Mouse (Mus musculus) small intestine, adult 2 months (tissue): Measurements from ENCODE around the gene Arid5b. TPM values are rescaled to one million over a fixed set of nuclear protein-coding genes. Genes with fewer than 3 reads are reported as not detected.

Experiments
- H3K27ac ChIP-seq: fragments of 200-500 bp; 2 replicates; pipeline ENCODE4 v1.5.1; 2012; ENCODE audit warnings: low read depth, low read length, control low read depth, inconsistent platforms; ENCODE audit not compliant: insufficient read depth
- H3K27me3 ChIP-seq: fragments of 200-500 bp; 2 replicates; pipeline ENCODE4 v1.6.1; 2012; ENCODE audit warnings: mild to moderate bottlenecking, moderate library complexity, low read length, inconsistent platforms; ENCODE audit not compliant: control insufficient read depth, insufficient read depth
- H3K36me3 ChIP-seq: fragments of 200-500 bp; 2 replicates; pipeline ENCODE4 v1.6.1; 2012; ENCODE audit warnings: mild to moderate bottlenecking, low read length, control low read depth, inconsistent platforms; ENCODE audit not compliant: control insufficient read depth, insufficient read depth
- H3K4me1 ChIP-seq: fragments of 200-500 bp; 2 replicates; pipeline ENCODE4 v1.6.1; 2012; ENCODE audit warnings: low read length, inconsistent platforms, mixed read lengths; ENCODE audit not compliant: control insufficient read depth, insufficient read depth, insufficient read length
- H3K4me3 ChIP-seq: fragments of 200-500 bp; 2 replicates; pipeline ENCODE4 v1.5.1; 2012; ENCODE audit warnings: low read depth, mild to moderate bottlenecking, control low read depth, inconsistent platforms, low read length, moderate library complexity
- CTCF ChIP-seq: fragments of 200-500 bp; IDR thresholded peaks from 2 replicates; pipeline ENCODE4 v1.5.1; 2012; ENCODE audit warnings: low read depth, mild to moderate bottlenecking, control low read depth, inconsistent platforms, low read length, moderate library complexity, mixed read lengths; ENCODE audit not compliant: insufficient replicate concordance, insufficient read length; ENCODE audit errors: extremely low read depth
- POLR2A ChIP-seq: fragments of 200-500 bp; IDR thresholded peaks from 2 replicates; pipeline ENCODE4 v1.6.1; 2012; ENCODE audit warnings: low read depth, mild to moderate bottlenecking, control low read depth, inconsistent platforms, low read length, moderate library complexity
- WGBS: fragments of 180-500 bp; shearing (Covaris S2); methylation state at CpG from one replicate; pipeline ENCODE4 v1.1.7; 2018; 5-methylcytosine and 5-hydroxymethylcytosine counted together
- polyA plus RNA-seq: library from polyadenylated mRNA; depleted of rRNA; stranded (reverse); fragments of >200 nt; gene quantifications from 2 replicates; pipeline ENCODE4 v1.2.3, GENCODE M21; 2012

The Arid5b gene
- polyA plus RNA-seq, 1 experiment = 3.3 TPM

GRCm38 (mm10) chr10:68096395-68096794 is 182.1 kb downstream of the Arid5b start:
- Histone ChIP-seq H3K4me3 (no peak overlapping the region), H3K27me3 (no peaks in the 10 kb centered on the region), H3K27ac (no peak overlapping the region), H3K36me3 (peaks cover 48% of the 10 kb centered on the region), H3K4me1 (no peaks in the 10 kb centered on the region)
- no peak for TF ChIP-seq POLR2A
- TF ChIP-seq CTCF = no peak
- 94% methylated on average over 12 of the region's 12 CpGs for WGBS

DNA sequence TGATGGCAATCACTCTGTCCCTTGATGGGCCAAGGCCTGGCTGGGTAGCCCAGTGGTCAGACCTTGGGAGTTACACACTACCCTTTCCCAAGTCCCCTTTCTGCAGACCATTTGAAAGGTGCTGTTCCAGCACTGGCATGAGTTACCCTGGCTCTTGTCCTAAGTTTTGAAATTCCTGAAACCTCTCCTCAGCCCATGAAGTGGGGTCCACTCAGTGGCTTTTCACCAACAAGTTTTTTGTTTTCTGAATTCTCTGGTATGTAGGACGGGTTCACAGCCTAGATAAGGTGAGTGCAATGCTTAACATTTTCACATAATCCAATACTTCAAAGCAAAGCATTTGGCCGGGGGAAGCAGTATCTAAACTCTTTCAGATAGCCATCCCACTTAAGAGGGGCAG is 183.4 kb downstream of the Arid5b start:
- WGBS = 92% methylated on average over 2 of the region's 2 CpGs
- no peaks in the 10 kb centered on the region for H3K4me1 ChIP-seq
- no peaks in the 10 kb centered on the region for H3K27me3 ChIP-seq
- TF ChIP-seq POLR2A (no peak), CTCF (no peak)
- no peak overlapping the region for H3K4me3 ChIP-seq
- no peak overlapping the region for H3K27ac ChIP-seq
- peaks cover 39% of the 10 kb centered on the region for H3K36me3 ChIP-seq

- no peaks in the 10 kb centered on the region for H3K27me3 ChIP-seq
- peaks cover 32% of the 10 kb centered on the region for H3K36me3 ChIP-seq
- no peak overlapping the region for H3K4me3 ChIP-seq
- 72% methylated on average over 3 of the region's 3 CpGs for WGBS
- no peak for TF ChIP-seq CTCF
- TF ChIP-seq POLR2A = no peak
- H3K4me1 ChIP-seq = no peaks in the 10 kb centered on the region
- H3K27ac ChIP-seq = no peak overlapping the region
Measured at GRCm38 (mm10) chr10:68093496-68093895, 185.0 kb downstream of the Arid5b start.

GRCm38 (mm10) chr10:68091840-68092239 is 186.7 kb downstream of the Arid5b start:
- Histone ChIP-seq H3K27me3 (no peaks in the 10 kb centered on the region), H3K4me3 (no peak overlapping the region), H3K27ac (no peak overlapping the region), H3K4me1 (no peaks in the 10 kb centered on the region), H3K36me3 (peaks cover 16% of the 10 kb centered on the region)
- WGBS = 43% methylated on average over 4 of the region's 4 CpGs
- TF ChIP-seq CTCF = no peak
- no peak for TF ChIP-seq POLR2A

DNA sequence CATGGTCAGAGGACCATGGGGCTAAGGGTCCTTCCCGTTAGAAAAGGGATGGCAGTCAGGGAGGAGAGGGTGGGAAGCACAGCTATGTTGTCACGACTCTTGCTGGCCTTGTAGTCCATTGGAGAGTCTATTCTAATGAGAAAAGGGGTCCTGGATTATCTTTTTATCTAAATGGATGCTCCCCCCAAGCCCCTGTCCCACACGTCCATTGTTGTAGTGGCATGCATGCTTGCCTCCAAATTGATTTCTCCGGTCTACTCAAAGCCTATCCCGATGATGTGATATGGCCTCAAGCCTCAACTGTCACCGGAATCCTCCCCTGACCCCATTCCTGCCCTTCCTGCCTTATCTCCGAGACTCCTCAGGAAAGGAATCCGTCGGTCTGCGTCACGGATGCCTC is 187.5 kb downstream of the Arid5b start:
- 80% methylated on average over 11 of the region's 11 CpGs for WGBS
- no peak for TF ChIP-seq CTCF
- no peak for TF ChIP-seq POLR2A
- H3K36me3 ChIP-seq = peaks cover 8% of the 10 kb centered on the region
- no peaks in the 10 kb centered on the region for H3K27me3 ChIP-seq
- no peaks in the 10 kb centered on the region for H3K4me1 ChIP-seq
- H3K27ac ChIP-seq = peak overlapping the region; percentile 40; the same call in 1 of the 2 replicates
- H3K4me3 ChIP-seq = no peak overlapping the region

DNA sequence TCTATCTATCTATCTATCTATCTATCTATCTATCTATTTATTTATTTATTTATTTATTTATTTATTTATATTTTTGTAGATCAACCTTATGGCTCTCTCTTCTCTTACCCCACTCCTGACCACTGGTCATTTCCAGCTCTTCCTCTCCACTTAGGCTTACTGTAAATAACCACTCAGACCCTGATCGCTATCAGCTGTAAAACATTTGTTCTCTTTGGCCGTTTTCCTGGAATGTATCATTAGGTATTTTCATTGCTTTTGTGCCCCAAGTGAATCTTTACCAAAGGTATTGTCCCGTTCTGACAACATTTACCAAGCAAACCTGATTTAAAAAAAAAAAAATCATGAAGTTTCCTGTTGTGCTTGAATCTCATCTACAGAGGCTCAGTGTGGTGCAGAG is 188.0 kb downstream of the Arid5b start:
- H3K4me1 ChIP-seq = no peaks in the 10 kb centered on the region
- WGBS = 35% methylated on average over 3 of the region's 3 CpGs
- TF ChIP-seq CTCF (no peak), POLR2A (no peak)
- H3K36me3 ChIP-seq = peaks cover 6% of the 10 kb centered on the region
- H3K27ac ChIP-seq = peak overlapping the region; percentile 40; the same call in 1 of the 2 replicates
- no peaks in the 10 kb centered on the region for H3K27me3 ChIP-seq
- H3K4me3 ChIP-seq = no peak overlapping the region

DNA sequence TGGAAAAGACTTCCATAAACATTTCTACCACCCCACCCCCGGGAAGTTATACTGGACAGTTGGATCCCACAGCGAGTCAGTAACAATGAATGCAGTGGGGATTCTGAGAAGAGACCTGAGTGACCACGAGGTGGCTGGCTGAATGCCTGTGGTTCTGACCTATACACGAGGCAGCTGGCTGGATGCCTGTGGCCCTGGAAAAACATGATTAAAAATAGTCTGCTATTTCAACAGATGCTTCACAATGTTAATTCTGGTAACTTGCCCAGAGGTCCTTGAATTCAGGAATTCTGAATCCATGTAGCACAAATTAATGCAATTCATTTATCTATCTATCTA is 188.4 kb downstream of the Arid5b start:
- Histone ChIP-seq H3K27me3 (no peaks in the 10 kb centered on the region), H3K4me1 (no peaks in the 10 kb centered on the region), H3K4me3 (no peak overlapping the region), H3K27ac (no peak overlapping the region), H3K36me3 (peaks cover 6% of the 10 kb centered on the region)
- peak; percentile 18; the same call in 1 of the 2 replicates for TF ChIP-seq CTCF
- TF ChIP-seq POLR2A = no peak
- WGBS = 48% methylated on average over 4 of the region's 4 CpGs

GRCm38 (mm10) chr10:68089435-68090196 is 188.9 kb downstream of the Arid5b start:
- Histone ChIP-seq H3K27ac (no peak overlapping the region), H3K27me3 (no peaks in the 10 kb centered on the region), H3K4me3 (no peak overlapping the region), H3K4me1 (no peaks in the 10 kb centered on the region), H3K36me3 (peaks cover 4% of the 10 kb centered on the region)
- TF ChIP-seq CTCF = peak; percentile 44; the same call in 1 of the 2 replicates
- no peak for TF ChIP-seq POLR2A
- 58% methylated on average over 15 of the region's 15 CpGs for WGBS
